Mouse (Mus musculus): ENCODE measurements around the gene Abca17.

Abca17 gene

DNA sequence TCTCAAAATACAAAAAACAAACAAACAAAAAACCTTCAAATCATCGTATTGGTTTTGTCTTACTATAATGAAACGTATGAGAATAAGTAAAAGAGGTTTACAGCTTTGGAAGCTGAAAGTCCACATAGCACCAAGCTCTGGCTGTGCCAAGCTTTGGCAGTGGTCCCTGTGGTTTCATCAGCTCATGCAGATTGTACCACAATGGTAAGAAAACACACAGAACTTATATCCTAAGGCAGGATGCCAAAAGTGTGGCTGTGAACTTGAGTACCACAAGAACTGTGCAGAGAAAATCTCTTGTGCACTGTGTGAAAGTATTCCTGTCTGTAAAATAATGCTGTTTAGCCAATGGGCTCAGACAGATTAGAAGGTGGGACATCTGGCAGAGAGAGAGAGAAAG is 1.7 kb downstream of the Abca17 start:
- no peak for DNase-seq (ENCODE audit: extremely low read depth, low read depth, low spot score)

DNA sequence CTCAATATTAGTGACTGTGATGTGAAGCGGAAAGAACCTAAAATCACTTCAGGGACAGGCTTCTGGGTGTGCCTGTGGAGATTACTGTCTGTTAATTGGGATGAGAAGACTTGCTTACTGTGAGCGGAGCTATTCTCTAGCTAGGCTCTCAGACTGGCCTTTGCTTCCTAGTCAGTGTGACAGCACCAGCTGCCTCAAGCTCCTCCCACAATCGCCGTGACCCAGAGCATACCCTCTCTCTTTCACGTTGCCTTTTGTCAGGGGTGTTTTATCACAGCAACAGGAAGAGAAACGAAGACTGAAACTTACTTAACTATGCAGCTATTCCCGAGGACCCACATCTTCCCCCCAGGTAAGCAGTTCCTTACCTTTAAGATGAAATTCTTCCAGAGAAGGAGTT is 4.0 kb downstream of the Abca17 start:
- DNase-seq (ENCODE audit: extremely low read depth, low read depth, low spot score), result no peak

DNA sequence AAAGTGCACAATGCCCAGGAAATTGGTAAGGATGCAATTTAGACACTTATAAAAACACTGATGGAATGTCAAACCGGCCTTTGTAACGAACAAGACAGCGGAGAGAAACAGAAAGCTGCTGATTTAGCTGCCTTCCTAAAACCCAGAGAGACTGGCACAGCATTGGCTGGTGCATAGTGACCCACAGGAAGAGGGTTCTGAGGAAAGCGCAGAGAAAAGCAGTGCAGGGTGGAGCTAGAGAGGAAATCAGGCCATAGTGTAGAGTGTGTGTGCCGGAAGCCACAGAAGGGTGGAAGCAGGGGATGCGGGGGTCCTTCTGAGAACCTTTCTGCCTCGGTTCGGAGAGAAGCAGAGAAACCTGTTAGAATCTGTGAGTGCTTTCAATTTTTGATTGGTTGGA is 6.2 kb downstream of the Abca17 start:
- DNase-seq (ENCODE audit: extremely low read depth, low read depth, low spot score), result no peak

DNA sequence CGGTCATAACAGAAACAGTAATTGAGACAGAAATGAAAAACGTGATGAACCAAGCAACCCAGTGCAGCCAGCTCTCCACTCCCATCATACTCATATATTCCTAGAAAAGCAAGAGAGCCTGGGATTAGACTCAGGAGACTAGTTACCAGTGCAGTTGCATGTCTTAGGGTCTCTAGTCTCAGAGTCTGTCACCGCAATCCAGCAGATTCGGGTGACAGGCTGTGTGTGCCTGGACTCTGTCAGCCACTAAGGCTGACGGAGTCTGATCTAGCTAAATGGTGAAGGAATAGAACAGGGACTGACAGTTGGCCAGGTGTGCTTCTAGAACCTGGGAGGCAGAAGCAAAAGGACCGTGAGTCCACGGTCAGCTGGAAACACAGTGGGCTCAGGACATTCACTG is 23.2 kb downstream of the Abca17 start:
- no peak for DNase-seq (ENCODE audit: extremely low read depth, low read depth, low spot score)

DNA sequence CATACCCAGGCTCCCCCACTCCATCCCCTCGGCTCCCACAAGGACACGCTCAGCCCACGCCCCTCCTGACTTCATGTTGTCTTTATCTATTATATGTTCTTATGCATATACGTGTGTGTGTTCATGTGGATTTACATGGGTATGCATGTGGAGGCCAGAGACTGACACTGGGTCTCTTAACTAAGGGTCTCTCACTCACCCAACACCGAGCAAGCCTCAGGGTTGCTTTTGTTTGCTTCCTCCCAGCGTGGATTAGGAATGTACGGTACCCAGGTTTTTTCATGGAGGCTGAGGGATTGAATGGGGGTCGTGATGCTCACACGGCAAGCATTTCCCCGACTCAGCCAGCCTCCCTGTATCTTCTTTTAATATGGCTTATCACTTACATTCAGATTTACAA is 25.8 kb downstream of the Abca17 start:
- DNase-seq (ENCODE audit: extremely low read depth, low read depth, low spot score), result no peak

DNA sequence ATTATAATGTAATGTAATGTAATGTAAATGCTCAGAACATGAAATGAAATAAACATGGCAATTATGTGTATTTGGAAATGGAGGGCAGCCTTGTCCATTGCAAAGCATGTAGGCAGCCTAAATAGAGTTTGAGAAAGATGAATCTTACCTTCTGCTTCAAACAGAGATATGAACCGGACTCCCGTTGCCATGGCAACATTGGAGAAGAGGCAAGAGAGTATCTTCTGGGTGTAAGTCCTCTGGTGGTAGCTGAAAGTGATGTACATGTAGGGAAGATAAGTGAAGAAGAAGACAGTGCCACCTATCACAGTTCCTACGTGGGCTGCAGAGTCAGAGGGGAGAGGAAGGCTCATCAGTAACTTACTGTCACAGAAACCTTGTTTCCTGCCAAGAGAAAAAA is 30.0 kb downstream of the Abca17 start:
- no peak for DNase-seq (ENCODE audit: extremely low read depth, low read depth, low spot score)

DNA sequence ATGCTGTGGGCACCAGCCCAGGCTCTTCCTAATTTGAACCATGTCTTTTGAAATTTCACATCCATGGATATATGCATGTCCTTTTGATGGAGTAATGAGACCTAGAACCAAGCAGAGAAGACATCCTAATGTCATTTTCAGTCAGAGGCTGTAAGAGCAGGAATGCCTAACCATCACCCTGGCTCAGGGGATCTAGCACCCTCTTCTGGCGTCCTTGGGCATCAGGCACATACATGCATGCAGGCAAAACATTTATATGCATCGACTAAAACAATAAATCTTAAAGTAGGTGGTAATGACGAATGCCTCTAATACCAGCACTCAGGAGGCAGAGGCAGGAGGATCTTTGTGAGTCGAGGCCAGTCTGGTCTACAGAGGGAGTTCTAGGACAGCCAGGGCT is 43.4 kb downstream of the Abca17 start:
- no peak for DNase-seq (ENCODE audit: extremely low read depth, low read depth, low spot score)

DNA sequence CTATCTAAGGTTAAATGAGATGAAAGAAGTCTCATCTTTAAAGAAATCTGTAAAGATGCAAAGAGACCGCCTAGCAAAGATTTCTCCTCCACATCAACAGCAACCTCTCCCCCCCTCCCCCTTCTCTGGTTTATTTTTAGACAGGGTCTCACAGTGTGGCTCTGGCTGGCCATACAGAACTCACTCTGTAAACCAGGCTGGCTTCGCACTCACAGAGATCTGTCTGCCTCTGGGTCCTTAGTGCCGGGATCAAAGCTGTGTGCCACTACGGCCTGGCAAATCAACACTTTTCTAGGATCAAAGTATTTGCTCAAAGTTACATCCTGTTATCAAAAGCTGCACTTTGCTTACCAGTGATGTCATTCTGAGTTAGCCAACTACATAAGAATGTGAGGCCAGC is 50.2 kb downstream of the Abca17 start:
- DNase-seq (ENCODE audit: extremely low read depth, low read depth, low spot score), result no peak

DNA sequence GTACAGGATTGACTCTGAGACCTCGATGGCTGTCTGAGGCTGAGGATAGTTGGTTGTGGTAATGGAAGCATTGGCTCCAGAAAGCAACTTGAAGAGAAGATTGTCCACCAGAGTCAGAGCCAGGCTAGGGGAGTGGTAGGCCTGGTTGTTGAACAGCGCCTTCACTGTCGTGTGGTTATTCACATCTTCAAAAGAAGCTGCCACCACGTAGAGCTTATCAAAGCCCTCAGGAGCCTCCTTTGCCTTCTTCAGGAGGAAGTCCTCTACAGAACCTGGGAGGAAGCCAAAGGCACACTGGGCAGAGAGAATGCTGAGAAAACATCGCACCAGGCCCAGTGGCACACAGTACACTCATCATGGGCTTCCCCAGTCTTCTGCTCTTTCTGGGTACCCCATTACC is 61.5 kb downstream of the Abca17 start:
- DNase-seq (ENCODE audit: extremely low read depth, low read depth, low spot score), result no peak

DNA sequence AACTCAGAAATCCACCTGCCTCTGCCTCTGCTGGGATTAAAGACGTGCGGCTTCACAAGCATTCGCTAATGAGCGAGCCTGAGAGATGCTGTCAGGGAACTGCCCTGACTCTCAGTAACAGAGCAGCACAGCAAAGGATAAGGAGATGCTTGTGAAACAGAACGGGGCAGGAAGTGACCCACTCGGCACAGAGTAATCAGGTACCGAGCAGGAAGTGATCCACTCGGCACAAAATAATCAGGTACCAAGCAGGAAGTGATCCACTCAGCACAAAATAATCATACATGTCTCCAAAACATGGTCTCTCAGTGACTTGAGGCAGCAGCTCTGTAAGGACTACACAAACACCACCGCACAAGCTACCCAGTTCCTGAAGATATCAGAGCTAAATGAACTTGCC is 62.4 kb downstream of the Abca17 start:
- no peak for DNase-seq (ENCODE audit: extremely low read depth, low read depth, low spot score)

DNA sequence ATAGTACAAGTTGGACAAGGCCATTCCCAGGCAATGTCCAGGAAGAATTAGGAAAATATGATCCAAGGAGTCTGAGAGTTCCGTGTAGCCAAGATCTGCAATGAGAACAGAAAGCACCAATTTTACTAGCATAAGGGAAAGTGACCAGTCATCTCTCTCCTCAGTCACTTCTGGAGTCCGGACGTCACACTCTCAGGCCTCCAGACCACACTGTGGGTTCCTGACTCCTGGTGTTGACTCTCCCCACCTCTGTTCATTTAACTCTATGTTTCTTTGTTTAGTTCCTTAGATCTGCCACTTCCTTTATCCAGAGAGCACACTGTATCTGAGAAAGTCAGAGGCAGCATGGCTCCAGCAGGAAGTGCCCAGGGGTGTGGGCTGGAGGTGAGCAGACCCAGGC is 65.2 kb downstream of the Abca17 start:
- no peak for DNase-seq (ENCODE audit: extremely low read depth, low read depth, low spot score)

DNA sequence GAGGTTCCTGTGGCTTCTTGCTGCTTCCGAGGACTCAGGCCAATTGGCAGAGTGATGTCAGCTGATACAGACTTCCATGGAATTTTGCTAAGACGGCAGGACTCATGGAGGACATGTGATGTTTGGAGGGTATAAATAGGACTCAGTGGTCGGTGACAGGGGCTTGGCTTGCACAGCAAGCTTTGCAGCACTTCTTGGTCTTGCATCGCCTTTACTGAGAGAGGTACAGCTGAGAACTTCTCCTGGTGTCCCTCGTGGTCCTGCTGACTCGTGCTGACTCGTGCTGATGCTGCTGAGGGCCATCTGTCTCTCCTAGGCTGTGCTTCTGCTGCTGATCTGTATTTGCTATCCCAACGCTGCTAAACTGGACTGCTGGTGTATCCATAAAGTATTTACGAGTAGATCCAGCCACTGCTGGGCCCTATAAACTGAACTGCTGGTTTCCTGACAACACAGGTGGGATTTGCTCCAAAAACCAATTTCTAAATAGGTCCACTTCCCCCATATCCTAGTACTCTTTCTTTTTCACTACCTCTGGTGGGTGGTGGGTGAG is 67.5 kb downstream of the Abca17 start:
- DNase-seq (ENCODE audit: extremely low read depth, low read depth, low spot score), result no peak

DNA sequence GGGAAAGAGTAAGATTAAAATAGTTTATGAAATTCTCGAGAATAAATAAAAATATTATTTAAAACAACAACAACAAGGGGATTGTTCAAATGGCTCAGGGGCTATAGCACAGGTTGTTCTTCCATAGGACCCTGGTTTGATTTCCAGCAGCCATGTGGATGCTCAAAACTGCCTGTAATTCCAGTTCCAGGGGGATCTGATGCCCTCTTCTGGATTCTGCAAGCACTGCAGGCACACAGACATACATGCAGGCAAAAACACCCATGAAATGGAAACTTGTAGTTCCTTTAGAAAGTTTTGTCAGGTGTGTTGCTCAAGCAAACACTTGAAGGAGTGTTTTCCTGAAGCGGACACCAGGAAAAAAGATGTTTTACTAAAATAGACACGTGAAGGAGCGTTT is 68.2 kb downstream of the Abca17 start:
- DNase-seq (ENCODE audit: extremely low read depth, low read depth, low spot score), result no peak

DNA sequence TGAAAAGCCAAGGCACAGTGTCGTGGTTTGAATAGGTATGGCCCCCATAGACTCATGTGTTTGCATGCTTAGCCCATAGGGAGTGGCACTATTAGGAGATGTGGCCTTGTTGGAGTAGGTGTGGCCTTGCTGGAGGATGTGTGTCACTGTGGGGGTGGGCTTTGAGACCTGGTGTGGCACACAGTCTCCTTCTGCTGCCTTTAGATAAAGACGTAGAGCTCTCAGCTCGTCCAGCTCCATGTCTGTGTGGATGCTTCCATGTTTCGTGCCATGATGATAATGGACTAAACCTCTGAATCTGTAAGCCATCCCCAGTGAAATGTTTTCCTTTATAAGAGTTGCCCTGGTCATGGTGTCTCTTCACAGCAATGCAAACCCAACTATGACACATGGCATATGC is 71.0 kb downstream of the Abca17 start:
- no peak for DNase-seq (ENCODE audit: extremely low read depth, low read depth, low spot score)

DNA sequence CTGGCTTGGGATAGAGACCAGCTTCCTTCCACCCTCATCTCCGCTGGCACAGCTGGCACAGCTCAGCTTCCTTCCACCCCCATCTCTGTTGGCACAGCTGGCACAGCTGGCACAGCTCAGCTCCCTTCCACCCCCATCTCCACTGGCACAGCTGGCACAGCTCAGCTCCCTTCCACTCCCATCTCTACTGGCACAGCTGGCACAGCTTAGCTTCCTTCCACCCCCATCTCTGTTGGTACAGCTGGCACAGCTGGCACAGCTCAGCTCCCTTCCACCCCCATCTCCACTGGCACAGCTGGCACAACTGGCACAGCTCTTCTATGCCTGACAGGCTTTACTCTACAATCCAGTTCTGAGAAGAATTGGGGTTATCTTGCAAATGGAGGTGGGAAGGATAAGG is 83.7 kb downstream of the Abca17 start:
- DNase-seq (ENCODE audit: extremely low read depth, low read depth, low spot score), result peak; percentile 58

DNA sequence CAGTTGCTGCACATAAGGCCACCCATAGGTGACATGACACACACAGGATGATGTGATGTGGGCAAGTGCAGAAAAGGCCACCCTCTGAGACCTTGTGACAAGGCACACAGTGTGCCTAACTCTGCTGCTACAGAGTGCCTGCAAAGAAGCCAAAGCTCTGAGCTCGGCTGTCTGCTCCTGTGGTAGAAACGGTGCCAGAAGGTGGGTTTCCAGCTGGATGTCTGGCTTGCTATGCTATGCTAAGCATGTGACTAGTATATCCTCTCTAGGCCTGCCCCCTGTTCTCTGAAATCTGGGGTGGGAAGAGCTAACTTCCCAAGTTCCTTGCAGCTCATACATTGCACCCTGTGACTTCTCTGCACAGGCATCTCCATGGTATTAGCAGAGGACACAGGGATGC is 86.1 kb downstream of the Abca17 start:
- DNase-seq (ENCODE audit: extremely low read depth, low read depth, low spot score), result no peak

DNA sequence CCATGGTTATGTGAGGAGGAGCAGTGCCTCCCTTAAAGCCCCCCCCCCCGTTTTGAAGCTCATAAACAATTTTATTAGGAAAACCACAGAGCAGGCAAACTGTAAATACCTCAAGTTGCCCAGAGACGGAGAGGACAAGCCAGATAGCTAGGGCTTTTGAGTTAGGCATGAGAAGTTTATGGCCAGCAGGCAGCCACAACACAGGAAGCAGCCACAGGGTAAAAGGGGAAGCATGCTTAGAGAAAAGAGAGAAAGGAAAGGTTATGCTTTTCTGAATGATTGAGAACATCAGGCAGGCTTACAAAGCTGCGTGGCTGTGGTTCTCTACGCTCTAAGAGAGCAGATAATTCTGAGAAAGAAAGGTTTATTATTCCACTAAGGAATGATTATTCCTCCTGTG is 90.4 kb downstream of the Abca17 start:
- no peak for DNase-seq (ENCODE audit: extremely low read depth, low read depth, low spot score)

DNA sequence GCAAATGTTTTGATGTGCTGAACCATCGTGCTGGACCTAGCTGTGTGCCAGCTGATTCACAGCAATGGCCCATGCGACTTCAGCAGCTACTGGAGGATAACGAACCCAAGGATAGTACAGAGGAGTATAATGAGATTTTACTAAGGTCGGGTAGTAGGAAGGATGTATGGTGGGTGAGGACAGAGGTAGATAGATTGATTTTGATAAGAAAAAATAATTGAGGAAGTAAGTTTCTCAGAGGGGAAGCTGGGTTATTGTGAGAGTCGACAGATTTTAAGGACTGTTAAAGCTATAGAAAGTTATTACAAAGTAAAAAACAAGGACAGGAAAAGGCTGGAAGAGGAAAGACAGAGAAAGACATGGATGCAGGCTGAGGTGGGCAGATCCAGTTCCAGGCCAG is 91.2 kb downstream of the Abca17 start:
- no peak for DNase-seq (ENCODE audit: extremely low read depth, low read depth, low spot score)

DNA sequence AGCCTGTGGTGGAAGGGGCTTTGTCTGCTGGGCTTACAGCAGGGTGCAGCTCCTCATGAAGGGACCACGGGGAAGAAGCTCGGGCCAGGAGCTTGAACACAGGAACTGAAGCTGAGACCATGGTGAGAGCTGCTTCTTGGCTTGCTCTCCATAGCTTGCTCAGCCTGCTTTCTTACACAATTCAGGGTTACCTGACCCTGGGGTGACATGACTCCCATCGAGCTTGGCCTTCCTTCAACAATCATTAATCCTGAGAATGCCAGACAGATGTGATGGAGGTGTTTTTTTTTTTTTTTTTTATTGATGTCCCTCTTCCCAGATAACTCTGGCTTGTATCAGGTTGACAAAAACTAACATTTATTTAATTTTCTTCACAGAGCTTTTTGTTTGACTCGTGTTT is 91.9 kb downstream of the Abca17 start:
- DNase-seq (ENCODE audit: extremely low read depth, low read depth, low spot score), result peak; percentile 37

DNA sequence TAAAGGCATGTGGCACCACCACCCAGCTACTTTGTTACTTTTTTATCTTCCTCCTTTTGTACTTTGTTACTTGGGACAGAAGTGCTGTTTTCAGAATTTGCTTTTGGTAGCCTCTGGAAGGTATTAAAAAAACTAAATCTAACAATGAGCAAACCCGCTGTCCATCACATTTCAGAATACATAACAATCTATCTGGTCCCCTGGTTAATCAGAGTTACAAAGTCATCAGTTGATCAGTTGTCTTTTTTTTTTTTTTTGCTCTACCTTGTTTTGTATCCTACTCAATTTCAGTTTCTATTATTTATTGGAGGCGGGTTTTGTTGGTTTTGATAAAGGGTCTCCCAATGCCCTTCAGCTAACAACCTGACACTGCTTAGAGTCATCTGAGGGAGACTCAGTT is 98.5 kb downstream of the Abca17 start:
- no peak for DNase-seq (ENCODE audit: extremely low read depth, low read depth, low spot score)

DNA sequence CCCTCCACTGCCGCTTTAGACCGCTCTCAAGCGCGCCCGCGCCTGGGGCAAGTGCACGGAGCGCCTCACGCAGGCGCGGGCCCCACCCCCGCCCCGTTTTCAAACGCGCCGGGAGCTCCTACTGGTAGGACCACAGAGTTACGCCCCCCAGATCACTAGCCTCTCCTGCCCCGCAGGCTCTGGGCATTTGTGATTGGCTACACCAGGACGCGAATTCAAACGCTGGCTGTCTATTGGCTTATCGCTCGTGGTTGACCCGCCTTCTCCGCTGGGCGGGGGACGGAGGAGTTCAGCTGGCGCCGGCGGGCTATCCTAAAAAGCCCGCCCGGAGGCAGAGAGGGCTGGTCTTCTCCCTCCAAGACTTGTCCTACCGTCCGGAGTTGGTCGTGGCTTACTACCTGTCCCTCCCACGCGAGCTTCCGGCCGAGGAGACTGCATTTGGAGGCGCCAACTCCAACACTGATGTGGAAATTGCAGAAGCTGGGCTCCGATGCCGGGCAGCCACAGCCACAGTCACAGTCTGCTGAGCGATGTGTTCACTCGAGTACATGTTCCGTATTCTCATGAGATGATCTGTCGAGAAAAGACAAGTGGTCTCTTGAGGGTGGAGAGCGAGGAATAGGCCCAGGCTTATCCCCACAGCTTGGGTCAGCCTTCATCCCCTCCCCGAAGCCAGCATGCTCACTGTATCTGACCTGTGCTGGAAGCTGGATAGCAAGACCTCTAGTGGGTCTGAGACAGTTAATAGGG is 99.4 kb downstream of the Abca17 start, which contains the start of gene Ccnf:
Gene Ccnf, minus strand, starts transcription at position 165 of the 750 bp plus-strand sequence.
- peak; percentile 85 for DNase-seq (ENCODE audit: extremely low read depth, low read depth, low spot score)

DNA sequence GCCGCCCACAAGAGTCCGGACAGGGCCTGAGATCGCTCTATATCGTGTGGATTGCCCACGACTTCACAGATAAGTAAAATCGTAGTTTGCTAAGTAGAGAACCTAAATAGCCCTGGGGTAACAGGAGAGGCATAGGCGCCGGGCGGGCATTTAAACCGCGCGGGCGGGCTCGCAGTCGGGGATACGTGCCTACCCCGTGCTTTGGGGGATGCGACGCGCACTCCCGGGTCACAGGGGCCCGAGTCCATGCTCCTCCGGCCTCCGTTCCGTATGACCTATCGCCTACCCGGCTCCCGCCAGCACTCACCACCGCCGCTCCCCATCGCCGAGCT is 99.9 kb downstream of the Abca17 start:
- no peak for DNase-seq (ENCODE audit: extremely low read depth, low read depth, low spot score)

DNA sequence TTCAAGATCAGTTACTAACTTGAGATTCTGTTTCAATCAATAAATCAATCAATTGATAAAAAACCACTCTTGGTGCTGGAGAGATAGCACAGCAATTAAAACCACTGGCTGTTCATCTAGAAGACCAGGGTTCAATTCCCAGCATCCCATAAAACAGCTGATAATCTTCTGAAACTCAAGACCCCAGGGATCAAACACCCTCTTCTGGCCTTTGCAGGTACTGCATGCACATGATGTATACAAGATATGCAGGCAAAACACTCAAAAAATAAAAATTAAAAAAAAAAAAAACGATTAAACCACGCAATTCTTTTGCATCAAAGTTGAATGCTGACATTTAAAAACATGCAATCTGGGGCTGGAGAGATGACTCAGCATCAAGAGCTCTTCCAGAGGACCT is 102.2 kb downstream of the Abca17 start:
- DNase-seq (ENCODE audit: extremely low read depth, low read depth, low spot score), result no peak

Measured in fat pad, adult 2 months (tissue).